Mouse (Mus musculus): ENCODE measurements around the gene Jph4. TPM values are rescaled to one million over a fixed set of nuclear protein-coding genes. Genes with fewer than 3 reads are reported as not detected.

Gene Jph4
- polyA plus RNA-seq, 3 experiments from 2014 or later = not detected

DNA sequence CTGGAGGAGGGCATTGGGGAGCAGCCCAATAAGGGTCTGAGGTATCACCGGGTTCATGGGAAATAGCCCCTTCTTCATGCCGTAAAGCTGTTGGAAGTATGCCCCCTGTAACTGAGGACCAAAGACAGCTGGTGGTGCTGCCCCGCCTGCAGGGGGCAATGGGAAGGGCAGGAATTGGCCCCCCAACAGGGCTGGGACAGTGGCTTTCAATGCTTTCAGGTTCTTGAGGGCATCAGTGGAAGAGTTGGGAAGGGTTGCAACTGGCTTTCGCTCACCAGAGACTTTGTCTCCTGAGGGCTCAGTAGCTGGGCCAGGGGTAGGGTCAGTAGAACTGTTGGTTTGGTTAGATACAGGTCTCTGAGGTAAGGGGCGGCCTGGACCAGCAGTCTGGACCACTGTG, 53.6 kb downstream of the Jph4 start:
- ATAC-seq = no peak

- peak; percentile 46 for ATAC-seq
These were observed 54.1 kb downstream of the Jph4 start for GRCm38 (mm10) chr14:55062626-55063025.

GRCm38 (mm10) chr14:55061845-55062244, 54.9 kb downstream of the Jph4 start:
- no peak for ATAC-seq

- no peak for ATAC-seq
These were observed 56.8 kb downstream of the Jph4 start for GRCm38 (mm10) chr14:55059931-55060330.

- ATAC-seq = no peak
These were observed 57.7 kb downstream of the Jph4 start for GRCm38 (mm10) chr14:55059009-55059408.

Other genes starting within 250 kb of the Jph4 start
- 1 to 10 TPM; 2.1 to 8.4 (median 7.9) TPM for gene Homez, start 246.0 kb downstream of the Jph4 start, polyA plus RNA-seq (2017; shearing (Covaris generic))
- 1 to 10 TPM in 2 of 3 experiments, not detected in 1; 2.4 to 4.1 TPM for gene Ppp1r3e, start 239.4 kb downstream of the Jph4 start, polyA plus RNA-seq (2017; shearing (Covaris generic))
- 1 to 10 TPM; 1.3 to 2.1 (median 1.7) TPM for gene Bcl2l2, start 233.6 kb downstream of the Jph4 start, polyA plus RNA-seq (2017; shearing (Covaris generic))
- 1 to 10 TPM in 1 of 3 experiments, not detected in 2; 1.6 TPM for gene Gm20521, start 233.5 kb downstream of the Jph4 start, polyA plus RNA-seq (2017; shearing (Covaris generic))
- gene Pabpn1, start 224.4 kb downstream of the Jph4 start, polyA plus RNA-seq (2017; shearing (Covaris generic)) = 10 to 100 TPM; 18.6 to 36.8 (median 22.6) TPM
- gene Slc22a17, start 203.8 kb downstream of the Jph4 start, polyA plus RNA-seq (2017; shearing (Covaris generic)) = 1 to 10 TPM in 2 of 3 experiments, under 1 TPM in 1; 0.25 to 1.6 (median 1.4) TPM
- not detected for gene Efs, start 190.8 kb downstream of the Jph4 start, polyA plus RNA-seq (2017; shearing (Covaris generic))
- gene Il25, start 184.2 kb downstream of the Jph4 start, polyA plus RNA-seq (2017; shearing (Covaris generic)) = not detected
- gene Cmtm5, start 180.7 kb downstream of the Jph4 start, polyA plus RNA-seq (2017; shearing (Covaris generic)) = not detected
- gene Myh6, start 150.0 kb downstream of the Jph4 start, polyA plus RNA-seq (2017; shearing (Covaris generic)) = not detected
- not detected for gene Gm17428, start 140.0 kb downstream of the Jph4 start, polyA plus RNA-seq (2017; shearing (Covaris generic))
- gene Myh7, start 122.3 kb downstream of the Jph4 start, polyA plus RNA-seq (2017; shearing (Covaris generic)) = not detected
- gene Ngdn, start 101.5 kb downstream of the Jph4 start, polyA plus RNA-seq (2017; shearing (Covaris generic)) = 100 to 1,000 TPM; 177 to 182 (median 181) TPM
- gene Zfhx2, start 24.6 kb downstream of the Jph4 start, polyA plus RNA-seq (2017; shearing (Covaris generic)) = 1 to 10 TPM; 4.1 to 4.9 (median 4.2) TPM
- gene Thtpa, start 22.2 kb downstream of the Jph4 start, polyA plus RNA-seq (2017; shearing (Covaris generic)) = 10 to 100 TPM in 1 of 3 experiments, 1 to 10 TPM in 2; 7.8 to 12.1 (median 9.3) TPM
- 100 to 1,000 TPM; 103 to 111 (median 110) TPM for gene Ap1g2, start 10.3 kb downstream of the Jph4 start, polyA plus RNA-seq (2017; shearing (Covaris generic))
- not detected for gene Dhrs2, start 105.1 kb upstream of the Jph4 start, polyA plus RNA-seq (2017; shearing (Covaris generic))